Mouse (Mus musculus): ENCODE data around the gene Naip2.
"Not testable (repeated sequence)": the region's sequence is repeated elsewhere in the genome, so short reads cannot be mapped to it uniquely, and the experiment has no call there.

Naip2 gene

DNA sequence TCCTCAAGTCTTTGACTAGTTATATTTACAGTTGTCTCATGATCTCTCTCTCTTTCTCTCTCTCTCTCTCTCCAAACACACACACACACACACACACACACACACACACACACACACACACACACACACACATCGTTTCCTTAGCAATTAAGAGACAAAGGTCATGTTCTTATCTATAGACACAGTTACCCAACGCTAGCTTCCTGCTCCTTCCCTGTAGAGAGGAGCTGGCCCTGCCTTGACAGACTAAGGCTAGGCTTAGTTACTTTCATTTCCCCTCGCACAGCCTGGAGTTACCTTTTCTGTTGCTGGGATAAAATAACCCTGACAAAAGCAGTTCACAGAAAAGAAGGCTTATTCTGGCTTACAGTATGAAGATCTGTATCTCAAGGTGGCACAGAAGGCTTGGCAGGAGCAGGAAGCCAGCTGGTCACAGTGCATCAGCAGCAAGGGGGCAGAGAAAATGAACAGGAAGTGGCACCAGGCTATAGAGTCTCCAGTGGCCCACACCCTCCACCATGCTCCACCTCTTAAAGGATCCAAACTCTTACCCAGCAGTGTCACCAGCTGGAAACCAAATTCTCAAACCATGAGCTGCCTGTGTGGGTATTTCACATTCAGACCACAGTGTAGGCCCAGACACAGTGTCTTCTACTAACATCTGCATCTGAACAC lies at the start of gene Naip2:
Gene Naip2 (minus strand): TSS at position 434 of the 675 bp plus-strand sequence.
- DNase-seq (ENCODE audit: low spot score in 2 of 2), result not testable (repeated sequence)

DNA sequence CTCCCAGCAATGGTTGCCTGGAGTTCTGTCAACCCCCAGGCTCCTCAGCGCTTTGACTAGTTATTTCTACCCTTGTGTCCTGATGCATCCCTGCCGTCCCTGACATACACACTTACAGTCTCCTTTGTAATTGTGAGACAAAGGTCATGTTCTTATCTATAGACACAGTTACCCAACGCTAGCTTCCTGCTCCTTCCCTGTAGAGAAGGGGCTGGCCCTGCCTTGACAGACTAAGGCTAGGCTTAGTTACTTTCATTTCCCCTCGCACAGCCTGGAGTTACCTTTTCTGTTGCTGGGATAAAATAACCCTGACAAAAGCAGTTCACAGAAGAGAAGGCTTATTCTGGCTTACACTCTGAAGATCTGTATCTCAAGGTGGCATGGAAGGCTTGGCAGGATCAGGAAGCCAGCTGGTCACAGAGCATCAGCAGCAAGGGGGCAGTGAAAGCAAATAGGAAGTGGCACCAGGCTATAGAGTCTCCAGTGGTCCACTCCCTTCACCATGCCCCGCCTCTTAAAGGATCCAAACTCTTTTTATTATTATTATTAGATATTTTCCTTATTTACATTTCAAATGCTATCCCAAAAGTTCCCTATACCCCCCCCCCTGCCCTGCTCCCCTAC lies 45.1 kb upstream of the Naip2 start:
- DNase-seq (ENCODE audit: low spot score in 2 of 2), result not testable (repeated sequence)

DNA sequence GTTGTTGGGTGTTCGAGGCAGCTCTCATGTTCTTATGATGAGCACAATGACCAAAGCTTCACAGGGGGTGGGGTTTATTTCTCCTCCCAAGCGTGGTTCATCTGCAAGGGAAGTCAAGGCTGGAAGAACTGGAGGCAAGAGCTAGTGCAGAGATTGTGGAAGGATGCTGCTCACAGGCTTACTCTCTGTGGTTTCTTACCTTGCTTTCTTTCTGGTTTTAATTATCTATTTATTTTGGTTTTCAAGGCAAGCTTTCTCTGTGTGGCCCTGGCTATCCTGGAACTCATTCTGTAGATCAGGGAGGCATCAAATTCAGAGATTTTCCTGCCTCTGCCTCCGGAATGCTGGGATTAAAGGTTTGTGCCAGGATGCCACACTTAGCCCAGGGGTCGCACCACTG lies 44.3 kb upstream of the Naip2 start, which contains the start of gene Naip5:
Gene Naip5 (minus strand): TSS at position 101 of the 400 bp plus-strand sequence.
- DNase-seq (ENCODE audit: low spot score in 2 of 2), result not testable (repeated sequence)

DNA sequence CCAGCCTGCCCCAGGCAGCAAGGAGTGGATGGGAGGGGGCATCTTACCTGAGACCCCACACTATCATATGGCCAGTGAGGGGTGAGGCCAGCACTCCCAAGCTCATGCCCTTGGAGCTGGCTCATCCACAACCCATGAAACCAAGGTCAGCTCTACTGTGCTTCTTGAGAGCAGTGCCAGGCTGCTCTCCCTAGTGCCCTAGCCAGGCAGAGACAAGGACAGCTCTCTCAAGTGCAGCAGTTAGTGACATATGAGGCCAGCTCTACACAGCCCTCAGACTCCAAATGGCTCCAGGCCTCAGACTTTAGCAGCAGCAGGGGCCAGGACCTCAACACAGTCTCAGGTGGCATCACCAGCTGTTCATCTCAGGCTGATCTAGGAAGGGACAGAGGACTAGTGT lies 41.8 kb upstream of the Naip2 start:
- DNase-seq (ENCODE audit: low spot score in 2 of 2), result no peak

DNA sequence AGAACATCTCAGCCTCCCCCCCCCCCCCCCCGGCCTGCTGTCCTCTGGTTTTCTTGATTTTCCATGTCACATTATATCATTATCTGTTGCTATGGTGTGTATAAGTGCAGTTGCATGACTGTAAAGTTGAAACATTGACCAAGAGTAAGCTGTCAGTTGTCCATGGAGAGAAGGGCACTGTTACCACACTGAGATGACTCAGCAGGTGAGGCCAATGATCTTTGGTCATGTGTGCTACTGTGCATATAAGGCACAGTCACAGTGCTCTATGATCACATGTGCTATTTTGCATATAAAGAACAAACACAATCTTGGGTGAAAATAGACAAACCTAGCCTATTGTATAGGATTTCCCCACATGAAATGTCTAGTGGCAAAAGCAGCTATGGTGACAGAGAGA lies 11.8 kb upstream of the Naip2 start:
- not testable (repeated sequence) for DNase-seq (ENCODE audit: low spot score in 2 of 2)

DNA sequence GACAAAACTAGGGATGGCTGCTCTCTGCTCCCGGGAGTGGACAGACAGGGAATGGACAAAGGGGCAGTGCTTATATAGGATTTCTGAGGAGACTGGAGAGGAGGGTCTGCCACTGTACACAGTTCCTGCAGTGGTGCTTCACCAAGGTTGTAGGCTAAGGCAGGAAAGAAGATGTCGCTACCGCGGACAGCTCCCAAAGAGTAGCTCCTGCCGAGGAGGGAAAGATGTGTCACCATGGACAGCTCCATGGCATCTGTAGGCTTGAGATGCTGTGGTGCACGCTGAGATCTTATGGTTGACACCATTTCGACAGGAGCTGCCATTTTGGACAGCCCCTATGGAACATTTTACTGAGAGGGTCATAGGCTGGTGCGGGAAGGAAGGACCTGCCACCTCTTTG lies 8.6 kb upstream of the Naip2 start:
- peak in 1 of 2 experiments; percentile 8 for DNase-seq (ENCODE audit: low spot score in 2 of 2)

DNA sequence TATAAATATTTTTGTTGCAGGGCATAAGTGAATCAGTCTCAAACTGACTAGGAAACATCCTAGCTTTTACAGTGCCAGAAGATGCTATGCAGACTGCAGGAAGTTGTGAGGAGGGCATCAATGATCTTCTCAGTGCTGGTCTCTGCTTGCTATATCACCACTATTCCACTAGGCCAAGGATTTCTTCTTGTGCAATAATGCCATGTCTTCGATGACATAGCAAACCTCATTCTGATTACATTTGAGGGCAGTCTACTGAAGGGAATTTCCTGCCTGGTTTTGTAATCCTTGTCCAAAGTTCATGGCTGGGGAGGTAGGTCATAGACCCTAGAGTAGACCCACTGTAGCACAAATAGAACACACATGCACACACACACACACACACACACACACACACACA lies 1.4 kb upstream of the Naip2 start:
- DNase-seq (ENCODE audit: low spot score in 2 of 2), result no peak

DNA sequence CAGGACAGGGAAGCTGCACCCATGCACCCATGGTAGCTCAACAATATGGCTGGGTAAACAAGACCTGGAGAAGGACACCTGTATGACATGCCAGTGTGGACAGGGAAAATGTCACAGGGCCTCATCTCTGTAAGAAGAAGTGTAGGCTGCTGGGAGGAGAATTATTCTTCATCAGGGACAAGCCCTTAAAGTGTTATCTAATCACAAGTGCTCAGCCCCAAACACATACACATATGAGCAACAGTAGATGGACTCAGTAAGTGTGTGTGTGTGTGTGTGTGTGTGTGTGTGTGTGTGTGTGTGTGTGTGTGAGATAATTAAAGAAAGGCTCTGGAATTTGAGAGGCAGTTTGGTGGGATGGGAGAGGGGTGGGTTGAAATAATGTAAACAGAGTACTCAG lies 1.1 kb downstream of the Naip2 start:
- no peak for DNase-seq (ENCODE audit: low spot score in 2 of 2)

DNA sequence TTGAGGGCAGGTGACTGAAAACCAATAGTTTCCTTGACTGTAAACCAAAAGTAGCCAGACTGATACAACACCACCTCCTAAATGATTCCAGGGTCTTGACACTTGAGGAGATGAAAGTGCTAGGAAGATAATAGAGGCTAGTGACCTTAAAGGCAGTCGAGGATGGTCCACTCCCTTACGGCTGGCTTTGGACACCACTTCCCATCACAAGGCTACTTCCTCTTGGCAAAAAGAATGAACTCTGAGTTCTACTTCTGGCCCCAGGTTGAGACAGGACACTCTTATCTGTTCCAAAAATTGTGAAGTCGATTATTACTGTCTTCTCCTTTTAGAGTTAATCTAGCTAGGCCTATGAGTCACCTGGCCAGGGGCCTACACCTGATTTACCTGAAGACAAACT lies 6.5 kb downstream of the Naip2 start:
- DNase-seq (ENCODE audit: low spot score in 2 of 2), result no peak

DNA sequence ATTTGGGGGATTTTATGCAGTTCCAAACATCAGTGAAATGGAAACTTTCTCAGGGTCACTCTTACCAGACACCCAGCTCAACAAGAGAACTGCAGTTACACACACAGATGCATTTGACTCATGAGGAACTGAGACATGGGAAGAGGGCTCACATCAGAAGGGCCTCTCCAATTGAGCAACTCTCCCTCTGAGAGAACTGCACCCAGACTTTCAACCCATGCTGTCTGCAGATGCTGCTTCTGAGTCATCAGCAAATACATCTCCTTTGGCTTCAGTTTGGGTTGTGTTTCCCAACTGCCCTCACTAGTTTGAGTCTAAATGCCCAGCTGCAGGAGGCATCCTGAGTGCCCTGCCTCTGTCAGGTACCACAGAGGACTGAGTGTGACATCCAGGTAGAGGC lies 18.8 kb downstream of the Naip2 start:
- DNase-seq (ENCODE audit: low spot score in 2 of 2), result not testable (repeated sequence)

DNA sequence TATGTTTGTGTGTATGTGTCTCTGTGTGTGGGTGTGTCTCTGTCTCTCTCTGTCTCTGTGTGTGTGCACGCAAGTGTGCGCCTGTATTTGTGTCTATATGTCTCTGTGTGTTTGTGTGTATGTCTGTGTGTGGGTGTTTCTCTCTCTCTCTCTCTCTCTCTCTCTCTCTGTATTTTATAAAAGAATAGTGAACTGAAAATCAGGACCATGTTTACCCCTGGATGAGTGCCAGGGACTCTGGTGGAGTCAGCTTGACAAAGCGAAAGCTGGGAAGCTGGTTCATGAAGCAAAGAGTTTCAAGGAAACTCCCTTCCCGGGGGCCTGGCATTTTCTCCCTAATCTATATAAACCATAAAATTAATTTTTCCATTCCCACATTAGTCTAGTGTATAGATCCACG lies 27.5 kb downstream of the Naip2 start:
- not testable (repeated sequence) for DNase-seq (ENCODE audit: low spot score in 2 of 2)

DNA sequence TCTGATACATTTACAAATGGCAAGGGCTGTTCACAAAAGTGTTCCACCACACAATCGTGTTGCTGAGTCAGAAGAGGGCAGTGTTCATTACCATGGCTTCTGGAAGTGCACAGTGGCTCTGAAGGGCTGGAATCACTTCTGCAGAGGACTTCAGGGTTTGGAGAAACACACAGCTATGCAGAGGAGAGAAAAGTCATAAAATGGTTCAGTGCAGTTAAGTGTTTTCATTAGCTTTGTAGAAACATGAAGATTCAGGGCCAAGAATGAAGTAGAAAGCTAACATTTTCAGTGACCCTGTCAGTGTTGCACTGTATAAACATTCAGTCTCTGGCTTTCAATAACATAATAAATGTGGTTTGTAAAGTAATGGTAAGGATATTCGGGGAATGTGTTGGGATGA lies 35.5 kb downstream of the Naip2 start:
- DNase-seq (ENCODE audit: low spot score in 2 of 2), result not testable (repeated sequence)

DNA sequence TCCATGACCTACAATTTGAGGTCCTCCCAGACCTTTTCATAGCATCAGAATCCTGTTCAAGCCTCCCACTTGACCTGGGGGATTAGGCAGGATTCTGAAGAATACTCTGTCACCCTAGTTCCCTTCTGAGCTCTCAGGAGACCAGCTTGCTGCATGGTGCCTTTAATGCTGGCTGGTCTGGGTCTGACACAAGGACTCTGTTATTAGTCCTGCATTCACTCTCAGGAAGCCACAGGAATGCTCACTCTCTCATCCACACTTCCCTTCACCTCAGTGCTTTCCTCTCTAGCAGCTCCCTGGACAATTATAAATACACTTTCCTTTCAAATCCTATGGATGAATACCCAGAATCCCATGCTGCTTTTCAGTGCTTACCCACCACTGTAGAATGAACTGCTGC lies 39.4 kb downstream of the Naip2 start:
- not testable (repeated sequence) for DNase-seq (ENCODE audit: low spot score in 2 of 2)

DNA sequence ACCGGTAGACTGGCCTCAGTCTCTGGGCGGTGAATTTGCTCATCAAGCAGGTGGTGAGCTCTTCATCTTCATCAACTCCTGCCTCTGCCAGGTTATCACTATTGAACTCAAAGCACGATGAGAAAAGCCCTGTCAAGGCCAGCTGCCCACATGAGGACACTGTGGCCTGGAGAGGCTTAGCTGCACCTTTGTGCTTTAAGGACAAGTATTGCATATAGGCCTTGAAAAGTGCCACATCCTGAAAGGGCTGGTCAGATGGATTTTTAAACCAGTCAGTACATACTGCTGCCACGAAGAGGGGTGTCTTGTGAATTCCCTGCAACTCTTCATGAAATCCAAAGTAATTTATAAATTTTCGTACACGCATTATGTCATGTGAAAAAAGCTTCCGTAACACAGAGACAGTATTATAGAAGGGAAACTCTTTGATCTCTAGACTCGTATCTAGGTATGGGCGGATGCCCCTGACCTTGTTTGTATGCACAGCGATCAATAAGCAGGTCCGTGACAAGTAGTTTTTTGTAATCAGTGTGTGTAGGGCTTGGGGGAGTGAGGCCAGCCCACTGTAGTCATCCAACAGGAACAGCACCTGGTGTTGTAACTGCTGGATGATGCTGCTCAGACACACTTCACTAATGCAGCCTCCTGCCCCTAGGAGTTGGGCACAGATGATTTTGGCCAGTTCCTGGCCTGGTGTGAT lies 40.6 kb downstream of the Naip2 start:
- DNase-seq (ENCODE audit: low spot score in 2 of 2), result not testable (repeated sequence)

DNA sequence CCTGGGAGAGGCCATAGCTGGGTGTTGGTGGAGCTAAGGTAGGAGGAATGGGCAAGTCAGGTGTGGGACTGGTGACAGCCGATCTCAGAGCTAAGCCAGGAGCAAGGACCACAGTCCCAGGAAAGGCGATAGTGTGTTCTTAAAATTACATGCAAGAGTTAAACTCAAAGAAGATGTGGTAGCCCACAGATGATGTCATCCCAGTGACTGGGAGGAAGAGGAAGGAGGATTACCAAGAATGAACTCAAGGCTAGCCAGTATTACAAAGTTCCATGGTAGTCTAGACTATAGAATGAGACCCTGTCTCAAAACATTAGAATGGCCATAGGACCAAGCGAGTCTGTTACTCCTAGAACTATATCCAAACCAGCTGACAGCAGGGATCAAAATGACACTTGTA lies 45.3 kb downstream of the Naip2 start:
- DNase-seq (ENCODE audit: low spot score in 2 of 2), result no peak

DNA sequence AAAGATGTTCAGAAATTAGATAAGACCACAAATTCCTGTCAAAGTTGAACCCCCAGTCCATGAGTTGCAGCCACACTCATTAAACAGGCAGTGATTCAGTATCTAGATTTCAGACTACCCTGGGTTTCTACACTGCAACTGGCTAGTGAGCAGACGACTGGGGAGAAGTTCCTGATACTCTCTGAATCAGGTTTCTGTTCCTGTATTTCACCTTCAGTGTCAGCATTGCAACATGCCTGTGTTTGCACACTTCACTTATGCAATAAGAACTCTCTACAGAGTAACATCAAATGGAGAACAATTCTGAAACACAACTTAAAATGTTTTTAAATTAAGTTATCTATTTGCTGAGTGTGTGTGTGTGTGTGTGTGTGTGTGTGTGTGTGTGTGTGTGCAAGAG lies 49.2 kb downstream of the Naip2 start:
- peak in 1 of 2 experiments; percentile 3 for DNase-seq (ENCODE audit: low spot score in 2 of 2)

DNA sequence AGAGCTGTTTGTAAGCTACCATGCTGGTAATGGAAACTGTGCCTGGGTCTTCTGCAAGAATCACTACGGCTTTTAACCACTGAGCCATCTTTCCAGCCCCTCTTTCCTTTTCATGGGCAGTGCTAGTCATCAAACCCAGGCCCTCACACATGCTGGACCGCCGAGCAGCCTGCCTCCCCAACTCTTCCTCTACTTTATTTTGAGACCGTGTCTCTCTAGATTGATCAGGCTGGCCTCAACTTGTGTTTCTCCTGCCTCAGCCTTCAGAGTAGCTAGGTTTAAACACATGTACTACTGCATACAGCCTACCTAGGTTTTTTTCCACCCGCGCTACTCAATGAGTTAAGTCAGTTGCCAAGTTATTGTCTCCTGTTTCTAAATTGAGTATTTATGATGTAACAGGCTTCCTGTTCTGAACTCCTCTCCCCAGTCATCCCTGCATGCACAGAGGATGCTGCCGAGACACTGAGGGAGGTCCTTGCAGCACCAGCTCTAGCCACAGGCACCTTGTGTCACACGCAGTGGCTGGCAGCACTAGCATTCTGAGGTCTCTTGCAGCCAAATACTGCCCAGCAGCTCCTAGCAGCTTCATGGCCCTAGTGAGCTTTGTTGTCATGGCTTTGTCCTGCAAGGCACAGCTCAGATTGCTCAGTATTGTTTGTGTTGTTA lies 60.1 kb downstream of the Naip2 start:
- DNase-seq (ENCODE audit: low spot score in 2 of 2), result no peak

DNA sequence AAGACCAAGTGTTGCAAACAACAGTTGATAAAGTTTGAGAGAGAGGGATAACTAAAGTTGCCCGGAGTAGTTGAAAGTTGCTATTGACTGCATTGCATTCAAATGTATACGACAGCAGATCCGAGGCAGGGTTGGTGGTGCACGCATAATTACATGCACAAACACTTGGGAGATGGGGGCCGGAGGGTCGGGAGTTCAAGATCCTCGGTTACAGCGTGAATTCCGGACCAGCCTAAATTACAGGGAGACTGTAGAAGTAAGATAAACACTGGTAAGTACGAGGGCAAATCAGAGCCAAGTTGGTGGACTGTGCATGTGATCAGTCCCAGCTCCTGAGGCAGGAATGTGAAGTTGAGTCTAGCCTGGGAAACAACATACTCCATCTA lies 76.6 kb downstream of the Naip2 start:
- no peak for DNase-seq (ENCODE audit: low spot score in 2 of 2)

DNA sequence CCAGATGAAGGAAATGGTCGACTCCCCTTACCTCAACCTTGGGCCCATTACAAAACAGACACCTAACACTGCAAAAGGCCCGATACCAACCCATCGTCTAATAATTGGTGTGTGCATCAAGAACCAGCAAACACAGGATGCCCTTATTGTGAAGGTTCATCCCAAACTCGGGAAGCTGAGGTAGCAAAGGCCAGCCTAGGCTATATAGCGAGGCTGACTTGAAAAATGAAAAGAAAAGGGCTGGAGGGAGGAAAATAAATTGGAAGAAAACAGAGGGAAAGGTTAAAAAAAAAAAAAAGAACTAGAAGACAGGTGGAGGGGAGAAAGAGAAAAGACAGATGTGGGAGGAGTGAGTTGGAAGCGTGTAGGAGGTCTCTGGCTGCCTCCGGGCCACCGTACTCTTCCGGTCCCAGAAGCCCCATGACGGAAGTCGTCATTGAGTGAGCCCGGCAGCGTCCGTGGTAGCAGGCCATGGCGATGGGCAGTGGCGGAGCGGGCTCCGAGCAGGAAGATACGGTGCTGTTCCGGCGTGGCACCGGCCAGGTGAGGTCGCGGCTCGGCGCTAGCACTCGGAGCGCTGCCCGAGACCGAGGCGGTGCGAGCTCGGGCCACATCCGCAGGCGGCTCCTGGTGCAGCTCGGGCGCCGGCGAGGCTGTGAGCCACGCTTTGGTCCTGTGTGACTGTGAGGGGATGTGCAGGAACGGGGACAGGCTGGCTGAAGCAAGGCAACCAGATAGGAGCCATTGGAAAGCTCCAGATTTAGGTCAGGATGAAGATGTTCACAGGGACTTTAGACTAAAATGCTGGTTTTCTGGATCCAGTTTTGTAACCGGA lies 77.3 kb downstream of the Naip2 start, which contains the start of gene Smn1:
Gene Smn1 (plus strand): TSS at position 430 of the 835 bp plus-strand sequence.
- peak; percentile 75 to 79 for DNase-seq (ENCODE audit: low spot score in 2 of 2)

DNA sequence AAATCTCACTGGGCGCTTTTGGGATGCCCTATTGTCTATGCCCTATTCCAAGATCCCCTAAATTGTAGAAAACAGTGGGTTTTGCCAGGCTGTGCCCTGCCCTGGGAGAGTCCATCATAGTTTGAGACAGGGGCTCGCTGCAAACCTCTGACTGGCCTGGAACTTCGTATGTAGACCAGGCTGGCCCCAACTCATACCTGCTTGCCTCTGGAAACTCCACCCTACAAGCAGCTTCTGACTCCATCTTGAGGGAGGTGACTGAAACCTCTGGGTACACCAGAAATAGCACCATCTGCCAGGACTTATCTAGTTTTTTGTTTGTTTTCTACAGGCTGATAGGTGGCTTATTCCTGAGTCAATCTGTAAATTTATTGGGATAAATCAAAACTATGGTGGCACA lies 77.9 kb downstream of the Naip2 start:
- DNase-seq (ENCODE audit: low spot score in 2 of 2), result no peak

DNA sequence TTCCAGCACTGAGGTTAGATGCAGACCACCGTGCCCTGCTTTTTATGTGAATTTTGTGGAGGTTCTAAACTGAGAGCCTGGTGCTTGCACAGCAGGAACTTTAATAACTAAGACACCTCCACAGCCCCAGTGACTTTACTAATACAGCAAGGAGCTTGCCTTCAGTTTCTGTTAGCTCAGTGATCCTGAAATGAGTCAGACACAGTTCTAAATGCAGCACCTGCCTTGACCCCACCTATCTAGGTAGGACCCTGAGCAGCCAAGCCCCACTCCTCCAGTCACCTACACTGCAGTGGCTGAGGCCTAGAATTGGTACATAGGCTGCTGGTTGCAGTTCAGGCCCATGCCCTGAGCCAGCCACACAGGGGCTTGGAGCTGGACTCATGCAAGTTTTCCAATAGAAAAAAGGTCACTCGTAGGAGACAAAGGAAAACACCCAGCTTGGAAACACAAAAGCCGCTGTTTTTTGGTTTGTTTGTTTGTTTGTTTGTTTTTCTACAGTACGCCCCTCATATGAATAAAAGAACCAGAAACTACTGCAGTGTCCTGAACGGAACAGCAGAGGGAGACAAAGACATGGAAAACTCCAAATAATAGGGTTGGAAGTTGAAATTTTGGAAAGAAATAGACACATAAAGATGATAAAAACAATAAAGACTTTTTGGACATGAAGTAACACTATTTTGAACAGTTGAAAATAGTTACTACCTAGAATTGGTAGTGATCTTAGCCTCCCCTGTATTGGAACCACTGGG lies 89.5 kb downstream of the Naip2 start:
- no peak for DNase-seq (ENCODE audit: low spot score in 2 of 2)

All from spleen, postnatal 14 days (tissue).